Mouse (Mus musculus) spleen, adult 2 months (tissue): ENCODE measurements at regions not wholly inside any gene's neighbourhood (a gene's known extent, or its start where the extent isn't known, plus 50 kb on each side); places are given as distances from the start of the nearest gene placed in this dataset.

ENCODE experiments used
- CTCF ChIP-seq: fragments of 200-500 bp; IDR thresholded peaks from 2 replicates; pipeline ENCODE4 v1.5.1; 2011; ENCODE audit warnings: mild to moderate bottlenecking, inconsistent platforms; ENCODE audit not compliant: insufficient read depth, insufficient read length, insufficient replicate concordance; ENCODE audit errors: extremely low read depth
- POLR2A ChIP-seq: fragments of 200-500 bp; IDR thresholded peaks from 2 replicates; pipeline ENCODE4 v1.6.1; 2011; ENCODE audit warnings: low read depth, low read length, inconsistent platforms

DNA sequence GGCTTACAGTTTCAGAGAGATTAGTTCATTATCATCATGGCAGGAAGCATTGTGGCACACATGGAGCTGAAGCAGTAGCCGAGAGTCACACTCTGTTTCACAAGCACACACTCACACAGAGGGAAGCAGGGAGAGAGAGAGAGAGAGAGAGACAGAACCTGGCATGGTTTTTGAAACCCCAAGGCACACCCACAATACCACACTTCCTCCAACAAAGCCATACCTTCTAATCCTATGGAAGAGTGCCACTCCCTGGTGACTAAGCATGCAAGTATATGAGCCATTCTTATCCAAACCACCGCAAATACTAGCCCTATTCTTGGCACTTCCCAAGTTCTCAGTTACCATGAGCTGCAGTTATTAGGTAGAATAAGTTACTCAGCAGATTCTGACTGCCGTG, 82.5 kb upstream of the Slc38a4 start:
- TF ChIP-seq POLR2A (no peak), CTCF (no peak)
